Mouse (Mus musculus) hindbrain, embryonic 11.5 days (tissue): ENCODE results near the gene Ikzf2. TPM values are rescaled to one million over a fixed set of nuclear protein-coding genes. Genes with fewer than 3 reads are reported as not detected.

Experiments used
- ATAC-seq: fragments of 200-750 bp; cut with Nextera tagmentation; 2 replicates; pipeline ENCODE4 v1.8.0; 2017; ENCODE audit warnings: mild to moderate bottlenecking, moderate TSS enrichment, moderate library complexity; ENCODE audit not compliant: low FRiP score
- DNase-seq: peaks from one replicate; pipeline ENCODE4 v3.0.0-alpha.2; 2015; ENCODE audit warnings: low spot score
- H3K27ac ChIP-seq: fragments of 300-500 bp; sonication (generic); 2 replicates; pipeline ENCODE4 v1.5.1; 2014; ENCODE audit warnings: mild to moderate bottlenecking, low read depth, low read length
- H3K27me3 ChIP-seq: fragments of 300-500 bp; sonication (generic); 2 replicates; pipeline ENCODE4 v1.6.1; 2014; ENCODE audit warnings: mild to moderate bottlenecking, low read length, moderate library complexity, mixed read lengths; ENCODE audit not compliant: control insufficient read depth, insufficient read depth
- H3K36me3 ChIP-seq: fragments of 300-500 bp; sonication (generic); 2 replicates; pipeline ENCODE4 v1.6.1; 2014; ENCODE audit warnings: mild to moderate bottlenecking, low read length, moderate library complexity, mixed read lengths; ENCODE audit not compliant: control insufficient read depth, insufficient read depth
- H3K4me1 ChIP-seq: fragments of 300-500 bp; sonication (generic); replicated peaks from 2 replicates; pipeline ENCODE4 v1.6.1; 2014; ENCODE audit warnings: low read length, mixed read lengths; ENCODE audit not compliant: control insufficient read depth, insufficient read depth
- H3K4me2 ChIP-seq: fragments of 300-500 bp; sonication (generic); replicated peaks from 2 replicates; pipeline ENCODE4 v1.6.1; 2014; ENCODE audit warnings: mild to moderate bottlenecking, low read depth, low read length
- H3K4me3 ChIP-seq: fragments of 300-500 bp; sonication (generic); 2 replicates; pipeline ENCODE4 v1.5.1; 2014; ENCODE audit warnings: low read depth, low read length
- H3K9ac ChIP-seq: fragments of 300-500 bp; sonication (generic); 2 replicates; pipeline ENCODE4 v1.6.1; 2014; ENCODE audit warnings: low read depth, low read length
- H3K9me3 ChIP-seq: fragments of 300-500 bp; sonication (generic); 2 replicates; pipeline ENCODE4 v1.6.1; 2016; ENCODE audit warnings: low read length; ENCODE audit not compliant: control insufficient read depth
- WGBS: fragments of 180-500 bp; shearing (Covaris S2); extraction: QIAGEN DNeasy Blood & Tissue Kit; methylation state at CpG from one replicate; pipeline ENCODE4 v1.1.7; 2014; 5-methylcytosine and 5-hydroxymethylcytosine counted together
- polyA plus RNA-seq: library from polyadenylated mRNA; unstranded; fragments of >200 nt; fragmentation: Nextera tagmentation; extraction: Ambion mirVana; gene quantifications from 2 replicates; pipeline ENCODE4 v1.2.1, GENCODE M21; 2014

Gene Ikzf2
- polyA plus RNA-seq, result 4.7 and 5.1 TPM in 2 replicates

DNA sequence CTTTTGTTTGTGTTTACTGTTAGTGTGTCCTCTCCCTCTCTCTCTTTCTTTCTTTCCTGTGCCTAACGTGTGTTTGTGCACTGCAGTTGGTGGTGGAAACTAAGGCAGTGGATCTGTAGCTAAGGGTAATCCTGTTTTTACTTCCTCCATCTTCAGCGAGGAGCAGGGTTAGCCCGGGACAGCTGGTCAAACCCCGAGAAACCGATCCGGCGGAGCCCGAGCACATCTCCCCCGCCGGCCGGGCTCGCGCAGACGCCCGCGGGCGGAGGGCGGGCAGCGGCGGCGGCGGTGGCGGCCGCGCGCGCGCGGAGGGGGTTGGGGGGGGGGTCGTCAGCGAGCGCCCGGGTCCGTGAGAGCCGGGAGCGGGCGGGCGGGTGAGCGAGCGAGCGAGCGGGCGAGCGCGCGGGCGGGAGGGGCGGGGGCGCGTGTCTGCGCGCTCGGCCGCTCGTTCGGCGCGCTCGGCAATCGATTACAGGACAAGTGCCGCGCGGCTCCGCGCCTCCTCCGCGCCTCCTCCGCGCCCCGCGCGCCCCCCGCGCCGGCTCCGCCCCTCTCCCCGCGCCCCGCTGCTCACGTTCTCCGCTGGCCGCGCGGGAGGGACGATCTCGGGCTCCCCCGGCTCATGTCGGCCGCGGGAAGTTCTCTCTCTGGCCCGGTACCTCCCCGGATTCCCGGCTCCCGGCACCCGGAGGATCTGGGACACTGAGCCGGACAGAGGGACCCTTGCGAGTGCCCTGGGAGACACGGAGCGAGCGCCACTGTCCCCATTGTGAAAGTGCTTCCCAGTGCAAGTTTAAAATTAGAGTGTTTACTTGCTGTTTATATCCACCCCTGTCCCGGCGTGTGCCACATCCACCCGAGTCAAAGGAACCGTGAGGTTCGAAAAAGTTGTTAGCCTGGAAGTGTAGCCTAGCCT, at the start of gene Ikzf2:
TSS of gene Ikzf2 (minus strand) at position 170 of the 916 bp plus-strand sequence.
- WGBS, result under 1% methylated on average over 51 of the region's 105 CpGs
- no peaks in the 10 kb centered on the region for H3K9me3 ChIP-seq
- DNase-seq (peak; percentile 88), ATAC-seq (peak; percentile 95)
- H3K4me3 ChIP-seq, result peak within 1 kb of the TSS; percentile 68
- H3K9ac ChIP-seq, result peak within 1 kb of the TSS; percentile 75
- H3K27ac ChIP-seq, result peak within 1 kb of the TSS; percentile 83
- peak within 1 kb of the TSS; percentile 63 for H3K4me2 ChIP-seq
- H3K36me3 ChIP-seq, result no peaks in the 10 kb centered on the region
- H3K27me3 ChIP-seq, result no peaks in the 10 kb centered on the region
- no peaks in the 10 kb centered on the region for H3K4me1 ChIP-seq

DNA sequence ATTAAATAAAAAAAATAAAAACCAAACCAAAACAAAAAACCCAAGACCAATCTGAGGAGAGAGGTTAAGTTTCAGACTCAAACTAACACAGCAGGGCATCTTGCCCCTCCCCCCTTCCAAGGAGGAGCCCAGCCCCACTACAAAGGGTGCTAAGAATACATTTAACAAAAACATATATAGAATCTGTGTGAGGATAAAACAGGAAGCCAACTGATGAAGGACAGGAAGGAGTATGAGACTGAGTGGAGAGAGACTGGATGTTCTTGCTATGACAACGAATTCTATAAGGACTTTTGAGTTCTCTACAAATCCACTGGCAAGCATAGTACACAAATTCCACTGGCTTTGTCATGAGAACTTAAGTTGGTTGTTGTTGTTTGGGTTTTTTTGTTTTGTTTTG, 42.7 kb upstream of the Ikzf2 start:
- ATAC-seq (peak; percentile 49; the same call in 1 of the 2 replicates), DNase-seq (no peak)
- Histone ChIP-seq H3K9me3 (no peaks in the 10 kb centered on the region), H3K27ac (no peak overlapping the region), H3K27me3 (no peaks in the 10 kb centered on the region), H3K36me3 (no peaks in the 10 kb centered on the region), H3K4me3 (no peak overlapping the region), H3K4me1 (peaks cover 4% of the 10 kb centered on the region; the same call in 1 of the 2 replicates), H3K9ac (no peak overlapping the region), H3K4me2 (no peak overlapping the region)
- WGBS, result 55% methylated on average over 1 of the region's 1 CpGs

DNA sequence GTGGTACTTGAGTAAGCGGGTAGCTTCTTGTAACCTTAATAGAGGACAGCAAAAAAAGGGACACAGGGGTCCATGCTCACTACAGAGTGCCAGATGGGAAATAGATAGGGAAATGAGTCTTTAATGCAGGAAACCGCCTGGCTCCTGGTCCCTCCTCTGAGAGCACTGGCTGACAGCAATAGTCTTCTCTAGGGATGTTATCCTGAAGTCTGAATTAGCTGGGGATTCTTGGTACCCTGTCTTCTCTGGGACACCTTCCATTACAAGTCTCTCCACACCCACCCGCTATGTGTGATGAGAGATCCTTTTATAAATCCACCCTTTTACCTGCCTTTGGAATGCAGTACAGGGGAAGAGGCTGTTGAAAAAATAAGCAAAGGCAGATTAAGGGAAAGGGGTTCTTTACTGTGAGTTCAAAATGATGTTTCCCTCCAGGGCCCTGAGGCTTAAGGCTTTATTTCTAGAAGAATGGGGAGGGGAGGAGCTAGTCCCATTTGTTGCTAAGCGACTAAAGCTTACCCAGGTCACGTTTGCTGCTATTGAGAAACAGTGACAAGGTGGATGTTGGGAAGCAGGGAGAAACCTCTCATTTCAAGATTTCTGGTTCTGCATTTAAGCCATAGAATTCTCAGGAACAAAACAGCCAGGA, 42.1 kb upstream of the Ikzf2 start:
- no peaks in the 10 kb centered on the region for H3K36me3 ChIP-seq
- no peaks in the 10 kb centered on the region for H3K9me3 ChIP-seq
- peak; percentile 81 for ATAC-seq
- H3K9ac ChIP-seq, result no peak overlapping the region
- peak overlapping the region; percentile 27; the same call in 1 of the 2 replicates for H3K27ac ChIP-seq
- no peaks in the 10 kb centered on the region for H3K27me3 ChIP-seq
- 23% methylated on average over 5 of the region's 5 CpGs for WGBS
- peak; percentile 39 for DNase-seq
- no peak overlapping the region for H3K4me3 ChIP-seq
- peaks cover 4% of the 10 kb centered on the region; the same call in 1 of the 2 replicates for H3K4me1 ChIP-seq
- H3K4me2 ChIP-seq, result no peak overlapping the region

GRCm38 (mm10) chr1:69727968-69728367, 40.9 kb upstream of the Ikzf2 start:
- H3K9ac ChIP-seq, result no peak overlapping the region
- ATAC-seq (no peak), DNase-seq (no peak)
- no peaks in the 10 kb centered on the region for H3K27me3 ChIP-seq
- no peaks in the 10 kb centered on the region for H3K9me3 ChIP-seq
- H3K4me2 ChIP-seq, result no peak overlapping the region
- 38% methylated on average over 5 of the region's 5 CpGs for WGBS
- no peaks in the 10 kb centered on the region for H3K36me3 ChIP-seq
- H3K27ac ChIP-seq, result no peak overlapping the region
- H3K4me1 ChIP-seq, result peaks cover 4% of the 10 kb centered on the region; the same call in 1 of the 2 replicates
- H3K4me3 ChIP-seq, result no peak overlapping the region

- H3K4me3 ChIP-seq, result no peak overlapping the region
- WGBS, result 90% methylated on average over 3 of the region's 3 CpGs
- ATAC-seq (no peak), DNase-seq (no peak)
- H3K4me1 ChIP-seq, result no peaks in the 10 kb centered on the region
- H3K4me2 ChIP-seq, result no peak overlapping the region
- no peaks in the 10 kb centered on the region for H3K9me3 ChIP-seq
- no peak overlapping the region for H3K9ac ChIP-seq
- H3K27me3 ChIP-seq, result no peaks in the 10 kb centered on the region
- no peak overlapping the region for H3K27ac ChIP-seq
- H3K36me3 ChIP-seq, result no peaks in the 10 kb centered on the region
These were observed 30.1 kb upstream of the Ikzf2 start for GRCm38 (mm10) chr1:69717107-69717506.

GRCm38 (mm10) chr1:69708571-69708970, 21.5 kb upstream of the Ikzf2 start:
- no peak overlapping the region for H3K9ac ChIP-seq
- H3K27me3 ChIP-seq, result no peaks in the 10 kb centered on the region
- H3K4me3 ChIP-seq, result no peak overlapping the region
- no peak for DNase-seq
- H3K4me2 ChIP-seq, result no peak overlapping the region
- H3K27ac ChIP-seq, result no peak overlapping the region
- ATAC-seq, result no peak
- H3K36me3 ChIP-seq, result no peaks in the 10 kb centered on the region
- no peaks in the 10 kb centered on the region for H3K4me1 ChIP-seq
- H3K9me3 ChIP-seq, result no peaks in the 10 kb centered on the region
- 95% methylated on average over 1 of the region's 1 CpGs for WGBS

DNA sequence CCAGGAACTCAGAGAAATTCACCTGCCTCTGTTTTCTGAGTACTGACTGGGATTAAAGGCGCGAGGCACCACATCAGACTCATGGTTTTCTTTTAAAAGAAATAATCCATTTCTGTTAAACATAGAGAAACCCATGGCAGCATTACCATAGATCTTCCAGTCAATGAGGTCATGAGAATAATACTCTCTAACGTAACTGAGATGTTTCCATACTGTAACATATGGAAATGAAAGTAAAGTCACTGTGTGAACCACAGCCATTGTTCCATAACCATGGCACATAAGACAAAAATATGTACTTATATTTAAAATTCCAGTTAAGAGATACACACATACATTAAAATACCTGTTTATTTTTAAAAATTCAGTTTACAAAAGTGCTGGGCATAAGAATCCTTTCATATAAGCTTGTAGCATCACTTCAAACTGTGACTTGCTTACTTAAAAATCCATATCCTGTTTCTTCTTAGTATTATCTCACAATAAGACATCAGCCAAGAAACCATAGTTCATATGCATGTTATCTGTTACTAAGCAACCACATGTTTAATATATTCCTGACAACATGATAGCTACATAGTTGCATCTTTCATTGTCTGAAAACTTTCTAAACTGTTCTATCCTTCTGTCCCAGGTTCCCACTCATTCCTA, 16.6 kb upstream of the Ikzf2 start:
- no peak for ATAC-seq
- no peak overlapping the region for H3K4me3 ChIP-seq
- no peaks in the 10 kb centered on the region for H3K4me1 ChIP-seq
- H3K27ac ChIP-seq, result no peak overlapping the region
- no peak overlapping the region for H3K9ac ChIP-seq
- H3K36me3 ChIP-seq, result no peaks in the 10 kb centered on the region
- no peak overlapping the region for H3K4me2 ChIP-seq
- no peaks in the 10 kb centered on the region for H3K27me3 ChIP-seq
- WGBS, result 94% methylated on average over 3 of the region's 3 CpGs
- H3K9me3 ChIP-seq, result no peaks in the 10 kb centered on the region
- no peak for DNase-seq

GRCm38 (mm10) chr1:69691946-69692345, 4.9 kb upstream of the Ikzf2 start:
- no peak overlapping the region for H3K4me2 ChIP-seq
- no peak overlapping the region for H3K9ac ChIP-seq
- no peaks in the 10 kb centered on the region for H3K27me3 ChIP-seq
- no peak overlapping the region for H3K4me3 ChIP-seq
- no peaks in the 10 kb centered on the region for H3K9me3 ChIP-seq
- WGBS, result 80% methylated on average over 6 of the region's 6 CpGs
- H3K36me3 ChIP-seq, result no peaks in the 10 kb centered on the region
- H3K4me1 ChIP-seq, result no peaks in the 10 kb centered on the region
- DNase-seq (no peak), ATAC-seq (no peak)
- no peak overlapping the region for H3K27ac ChIP-seq
